In genomic region chr5:120322031-120322731, GRCm38 (mm10) we compare ENCODE assay signal across 9 mouse cellular contexts.
DNase-seq lines count a peak whose midpoint lies in the region; ATAC-seq lines count a peak whose summit lies in the region.
"Had no signal": no experiment of that assay in that cellular context is flagged by ENCODE, and none has a peak within 500 bp of the region (broad histone marks: within the 10 kb centered on the region; RNA-seq: fewer than 3 reads in every experiment).

No protein-coding gene starts in this region.

- H3K27ac ChIP-seq in heart, embryonic 14.5 days (replicated peaks in 1 of 2; ENCODE audit: control insufficient read depth in 1 of 2, insufficient read depth in 1 of 2, low read depth in 2 of 2, low read length in 2 of 2), result no peak overlapping the region
- H3K27ac ChIP-seq in hindbrain, embryonic 16.5 days (ENCODE audit: low read depth, low read length), result no peak overlapping the region

- H3K4me2 ChIP-seq in heart, embryonic 14.5 days (ENCODE audit: low read length), result peak overlapping the region; percentile 36
- H3K4me2 ChIP-seq in hindbrain, embryonic 16.5 days (ENCODE audit: low read length), result peak overlapping the region; percentile 52

- no peaks in the 10 kb centered on the region for H3K36me3 ChIP-seq in heart, embryonic 14.5 days (ENCODE audit: control insufficient read depth, insufficient read depth, low read length)
- no peaks in the 10 kb centered on the region for H3K36me3 ChIP-seq in hindbrain, embryonic 16.5 days (ENCODE audit: control insufficient read depth, insufficient read depth, low read length)

- no peak overlapping the region for H3K9ac ChIP-seq in heart, embryonic 14.5 days (ENCODE audit: low read length)
- peak overlapping the region; percentile 59 for H3K9ac ChIP-seq in hindbrain, embryonic 16.5 days (ENCODE audit: low read depth, low read length)

- H3K4me3 ChIP-seq in heart, embryonic 14.5 days (ENCODE audit: control insufficient read depth in 1 of 2, insufficient read depth in 1 of 2, low read depth in 1 of 2, low read length in 2 of 2), result no peak overlapping the region
- H3K4me3 ChIP-seq in hindbrain, embryonic 16.5 days (ENCODE audit: low read length), result peak overlapping the region; percentile 25

- peaks cover 54% of the 10 kb centered on the region for H3K27me3 ChIP-seq in heart, embryonic 14.5 days (ENCODE audit: control insufficient read depth, insufficient read depth, low read length)
- H3K27me3 ChIP-seq in hindbrain, embryonic 16.5 days (replicated peaks; ENCODE audit: control insufficient read depth, insufficient read depth, low read length), result no peaks in the 10 kb centered on the region

- 2% methylated on average over 29 of the region's 30 CpGs for WGBS in heart, embryonic 14.5 days
- 3% methylated on average over 30 of the region's 30 CpGs for WGBS in hindbrain, embryonic 16.5 days

- no peak for DNase-seq in heart, postnatal 4 days
- peak; percentile 61 for DNase-seq in embryo, embryonic 9.5 days (ENCODE audit: extremely low spot score)
- peak; percentile 61 for DNase-seq in neural tube, embryonic 10.5 days (ENCODE audit: extremely low spot score, low spot score)
- DNase-seq in frontal cortex, adult 2 months (ENCODE audit: extremely low spot score in 1 of 2, low spot score in 1 of 2), result no peak
- no peak for DNase-seq in frontal cortex, postnatal 25 days (ENCODE audit: low spot score in 2 of 2)
- DNase-seq in cerebellum, postnatal 4 days (ENCODE audit: low spot score in 2 of 2), result no peak
- DNase-seq: spleen, adult 18-20 months had no signal

- H3K4me1 ChIP-seq in heart, embryonic 14.5 days (ENCODE audit: control insufficient read depth in 2 of 2, insufficient read depth in 2 of 2, low read length in 2 of 2), result 0 out of 4 replicates have a peak, but pooled peaks cover 0 to 4% of the 10 kb centered on the region in 2 experiments
- H3K4me1 ChIP-seq in hindbrain, embryonic 16.5 days (ENCODE audit: control insufficient read depth, insufficient read depth, low read depth, low read length), result peaks cover 9% of the 10 kb centered on the region

- no peaks in the 10 kb centered on the region for H3K9me3 ChIP-seq in heart, embryonic 14.5 days (ENCODE audit: control insufficient read depth, low read length)
- H3K9me3 ChIP-seq in hindbrain, embryonic 16.5 days (ENCODE audit: control insufficient read depth, low read length), result no peaks in the 10 kb centered on the region

- no peak for ATAC-seq in heart, embryonic 14.5 days (ENCODE audit: insufficient number of reproducible peaks, insufficient read depth, low FRiP score, low read depth)
- ATAC-seq in hindbrain, embryonic 16.5 days, result peak; percentile 25; the same call in 1 of the 2 replicates

Comparison
In these comparisons a context has a peak if more than half of its experiments do, and no peak if none do; other contexts are left out.
1. DNase-seq: peak in embryo, embryonic 9.5 days (single experiment) and neural tube, embryonic 10.5 days (single experiment); none in heart, postnatal 4 days (single experiment), frontal cortex, adult 2 months (0 of 2), frontal cortex, postnatal 25 days (0 of 2) and cerebellum, postnatal 4 days (0 of 2).